Mouse (Mus musculus): ENCODE data around the gene Tmem265. TPM values are rescaled to one million over a fixed set of nuclear protein-coding genes. Genes with fewer than 3 reads are reported as not detected.

Gene Tmem265
- polyA plus RNA-seq, 1 experiment = not detected

- Histone ChIP-seq H3K27ac (ENCODE audit: insufficient read depth, low read length) (no peak overlapping the region), H3K4me3 (ENCODE audit: insufficient read depth, low read length) (no peak overlapping the region), H3K4me1 (ENCODE audit: control insufficient read depth, insufficient read depth, low read length) (peaks cover 4% of the 10 kb centered on the region)
- no peak for TF ChIP-seq CTCF (IDR thresholded peaks at IDR 0.05; ENCODE audit: borderline replicate concordance, insufficient read depth, low read length)
- no peak for TF ChIP-seq POLR2A (IDR thresholded peaks at IDR 0.05; ENCODE audit: low read depth, low read length)
These were observed 11.9 kb upstream of the Tmem265 start for GRCm38 (mm10) chr7:127549116-127549835.

- TF ChIP-seq POLR2A (IDR thresholded peaks at IDR 0.05; ENCODE audit: low read depth, low read length) (no peak), CTCF (IDR thresholded peaks at IDR 0.05; ENCODE audit: borderline replicate concordance, insufficient read depth, low read length) (no peak)
- no peaks in the 10 kb centered on the region; the same call in 1 of the 2 replicates for H3K4me1 ChIP-seq (ENCODE audit: control insufficient read depth, insufficient read depth, low read length)
These were observed 9.6 kb upstream of the Tmem265 start for GRCm38 (mm10) chr7:127551558-127551957.

GRCm38 (mm10) chr7:127560580-127560979 is 610 bp upstream of the Tmem265 start:
- Histone ChIP-seq H3K4me3 (ENCODE audit: insufficient read depth, low read length) (no peak overlapping the region), H3K4me1 (ENCODE audit: control insufficient read depth, insufficient read depth, low read length) (peaks cover 4% of the 10 kb centered on the region; the same call in 1 of the 2 replicates), H3K27ac (ENCODE audit: insufficient read depth, low read length) (no peak overlapping the region)
- TF ChIP-seq CTCF (IDR thresholded peaks at IDR 0.05; ENCODE audit: borderline replicate concordance, insufficient read depth, low read length) (no peak), POLR2A (IDR thresholded peaks at IDR 0.05; ENCODE audit: low read depth, low read length) (no peak)

More at GRCm38 (mm10) chr7:127551558-127551957, 9.6 kb upstream of the Tmem265 start:
- Histone ChIP-seq H3K27ac (ENCODE audit: insufficient read depth, low read length) (no peak overlapping the region), H3K4me3 (ENCODE audit: insufficient read depth, low read length) (no peak overlapping the region)

- Histone ChIP-seq H3K4me1 (ENCODE audit: control insufficient read depth, insufficient read depth, low read length) (peaks cover 4% of the 10 kb centered on the region; the same call in 1 of the 2 replicates), H3K4me3 (ENCODE audit: insufficient read depth, low read length) (no peak overlapping the region), H3K27ac (ENCODE audit: insufficient read depth, low read length) (peak overlapping the region; percentile 75)
- TF ChIP-seq POLR2A (IDR thresholded peaks at IDR 0.05; ENCODE audit: low read depth, low read length) (no peak), CTCF (IDR thresholded peaks at IDR 0.05; ENCODE audit: borderline replicate concordance, insufficient read depth, low read length) (no peak)
These were observed 3.4 kb downstream of the Tmem265 start for GRCm38 (mm10) chr7:127564381-127565150.

- H3K4me1 ChIP-seq (ENCODE audit: control insufficient read depth, insufficient read depth, low read length) = no peaks in the 10 kb centered on the region
- peak within 1 kb of the TSS; percentile 45 for H3K27ac ChIP-seq (ENCODE audit: insufficient read depth, low read length)
- H3K4me3 ChIP-seq (ENCODE audit: insufficient read depth, low read length) = peak within 1 kb of the TSS; percentile 84
- TF ChIP-seq CTCF (IDR thresholded peaks at IDR 0.05; ENCODE audit: borderline replicate concordance, insufficient read depth, low read length) (no peak), POLR2A (IDR thresholded peaks at IDR 0.05; ENCODE audit: low read depth, low read length) (peak; percentile 84)
These were observed 11.8 kb downstream of the Tmem265 start, which contains the start of gene Phkg2 for GRCm38 (mm10) chr7:127572895-127573471. TSS of gene Phkg2 (plus strand) at chr7:127573340.

GRCm38 (mm10) chr7:127573503-127574008 is 12.4 kb downstream of the Tmem265 start:
- Histone ChIP-seq H3K4me3 (ENCODE audit: insufficient read depth, low read length) (peak overlapping the region; percentile 84), H3K4me1 (ENCODE audit: control insufficient read depth, insufficient read depth, low read length) (no peaks in the 10 kb centered on the region), H3K27ac (ENCODE audit: insufficient read depth, low read length) (no peak overlapping the region)
- TF ChIP-seq CTCF (IDR thresholded peaks at IDR 0.05; ENCODE audit: borderline replicate concordance, insufficient read depth, low read length) = no peak
- no peak for TF ChIP-seq POLR2A (IDR thresholded peaks at IDR 0.05; ENCODE audit: low read depth, low read length)

GRCm38 (mm10) chr7:127574115-127574514 is 12.9 kb downstream of the Tmem265 start:
- no peak for TF ChIP-seq POLR2A (IDR thresholded peaks at IDR 0.05; ENCODE audit: low read depth, low read length)
- no peak for TF ChIP-seq CTCF (IDR thresholded peaks at IDR 0.05; ENCODE audit: borderline replicate concordance, insufficient read depth, low read length)
- H3K4me3 ChIP-seq (ENCODE audit: insufficient read depth, low read length) = peak overlapping the region; percentile 84
- no peaks in the 10 kb centered on the region for H3K4me1 ChIP-seq (ENCODE audit: control insufficient read depth, insufficient read depth, low read length)
- no peak overlapping the region for H3K27ac ChIP-seq (ENCODE audit: insufficient read depth, low read length)

- peaks cover 3% of the 10 kb centered on the region; the same call in 1 of the 2 replicates for H3K4me1 ChIP-seq (ENCODE audit: control insufficient read depth, insufficient read depth, low read length)
- no peak overlapping the region for H3K27ac ChIP-seq (ENCODE audit: insufficient read depth, low read length)
- H3K4me3 ChIP-seq (ENCODE audit: insufficient read depth, low read length) = no peak overlapping the region
- no peak for TF ChIP-seq CTCF (IDR thresholded peaks at IDR 0.05; ENCODE audit: borderline replicate concordance, insufficient read depth, low read length)
- no peak for TF ChIP-seq POLR2A (IDR thresholded peaks at IDR 0.05; ENCODE audit: low read depth, low read length)
These were observed 22.1 kb downstream of the Tmem265 start for GRCm38 (mm10) chr7:127583260-127583659.

GRCm38 (mm10) chr7:127585031-127585430 is 23.8 kb downstream of the Tmem265 start:
- H3K27ac ChIP-seq (ENCODE audit: insufficient read depth, low read length) = no peak overlapping the region

More at GRCm38 (mm10) chr7:127585031-127585430, 23.8 kb downstream of the Tmem265 start:
- H3K4me3 ChIP-seq (ENCODE audit: insufficient read depth, low read length) = no peak overlapping the region
- H3K4me1 ChIP-seq (ENCODE audit: control insufficient read depth, insufficient read depth, low read length) = peaks cover 3% of the 10 kb centered on the region; the same call in 1 of the 2 replicates
- TF ChIP-seq POLR2A (IDR thresholded peaks at IDR 0.05; ENCODE audit: low read depth, low read length) = no peak
- TF ChIP-seq CTCF (IDR thresholded peaks at IDR 0.05; ENCODE audit: borderline replicate concordance, insufficient read depth, low read length) = no peak
